Mouse (Mus musculus) layer of hippocampus, adult 2 months (tissue): Measurements from ENCODE around the gene Adal. TPM values are rescaled to one million over a fixed set of nuclear protein-coding genes. Genes with fewer than 3 reads are reported as not detected.

Source experiments
- DNase-seq, 2 experiments: peaks; one replicate each; pipeline ENCODE4 v3.0.0; 2022; ENCODE audit warnings: low spot score in 2 of 2
- H3K27ac ChIP-seq: fragments of 200-600 bp; 2 replicates; pipeline ENCODE4 v1.8.1; 2022
- H3K4me3 ChIP-seq: fragments of 200-600 bp; 2 replicates; pipeline ENCODE4 v1.8.1; 2022; ENCODE audit warnings: mild to moderate bottlenecking
- CTCF ChIP-seq: fragments of 200-600 bp; conservative IDR thresholded peaks from 2 replicates; pipeline ENCODE4 v1.8.1; 2022; ENCODE audit warnings: antibody characterized with exemption, mild to moderate bottlenecking, moderate library complexity
- total RNA-seq, 2 experiments: library from RNA; stranded (reverse); gene quantifications; 2 replicates each; pipeline ENCODE4 v1.2.3; 2021

Gene Adal
- total RNA-seq, 2 experiments from 2014 or later: 17.6 to 17.9 TPM

GRCm38 (mm10) chr2:121141216-121142035, 1.2 kb downstream of the Adal start:
- TF ChIP-seq CTCF: no peak
- DNase-seq: no peak
- H3K27ac ChIP-seq: peak overlapping the region; percentile 99

GRCm38 (mm10) chr2:121142415-121142814, 2.2 kb downstream of the Adal start:
- no peak for TF ChIP-seq CTCF
- DNase-seq: no peak
- no peak overlapping the region for H3K4me3 ChIP-seq
- H3K27ac ChIP-seq: no peak overlapping the region

More at GRCm38 (mm10) chr2:121141216-121142035, 1.2 kb downstream of the Adal start:
- H3K4me3 ChIP-seq: peak overlapping the region; percentile 68

- H3K27ac ChIP-seq: no peak overlapping the region
- H3K4me3 ChIP-seq: no peak overlapping the region
- no peak for TF ChIP-seq CTCF
- no peak for DNase-seq
Measured at GRCm38 (mm10) chr2:121149679-121150078, 9.5 kb downstream of the Adal start.

- Histone ChIP-seq H3K27ac (no peak overlapping the region), H3K4me3 (no peak overlapping the region)
- no peak for DNase-seq
- peak; percentile 59 for TF ChIP-seq CTCF
Measured at GRCm38 (mm10) chr2:121153100-121153499, 12.9 kb downstream of the Adal start.

- no peak for DNase-seq
- TF ChIP-seq CTCF: no peak
- no peak overlapping the region for H3K27ac ChIP-seq
- peak overlapping the region; percentile 99; the same call in 1 of the 2 replicates for H3K4me3 ChIP-seq
Measured at GRCm38 (mm10) chr2:121169173-121169572, 28.9 kb downstream of the Adal start.

- TF ChIP-seq CTCF: no peak
- Histone ChIP-seq H3K27ac (peak overlapping the region; percentile 92), H3K4me3 (peak overlapping the region; percentile 99)
- no peak for DNase-seq
Measured at GRCm38 (mm10) chr2:121169902-121170301, 29.7 kb downstream of the Adal start.

- H3K27ac ChIP-seq: peak within 1 kb of the TSS; percentile 92
- peak within 1 kb of the TSS; percentile 99 for H3K4me3 ChIP-seq
- TF ChIP-seq CTCF: no peak
- no peak for DNase-seq
Measured at GRCm38 (mm10) chr2:121170481-121170971, 30.3 kb downstream of the Adal start, which contains the start of gene Tubgcp4. Gene Tubgcp4 (plus strand): TSS chr2:121170654.

- DNase-seq: peak; percentile 83 to 87
- peak; percentile 28; the same call in 1 of the 2 replicates for TF ChIP-seq CTCF
- H3K27ac ChIP-seq: peak within 1 kb of the TSS; percentile 92
Measured at GRCm38 (mm10) chr2:121170980-121171742, 30.9 kb downstream of the Adal start, which contains the start of gene Zscan29. Gene Zscan29 (minus strand): TSS chr2:121171125.

GRCm38 (mm10) chr2:121178828-121179479, 38.7 kb downstream of the Adal start:
- Histone ChIP-seq H3K4me3 (no peak overlapping the region), H3K27ac (no peak overlapping the region)
- TF ChIP-seq CTCF: peak; percentile 56
- DNase-seq: no peak

More at GRCm38 (mm10) chr2:121170980-121171742, 30.9 kb downstream of the Adal start, which contains the start of gene Zscan29:
- peak within 1 kb of the TSS; percentile 99 for H3K4me3 ChIP-seq

GRCm38 (mm10) chr2:121183431-121183830, 43.2 kb downstream of the Adal start:
- DNase-seq: no peak
- H3K27ac ChIP-seq: no peak overlapping the region
- no peak for TF ChIP-seq CTCF
- no peak overlapping the region for H3K4me3 ChIP-seq

GRCm38 (mm10) chr2:121184142-121184541, 43.9 kb downstream of the Adal start:
- no peak for DNase-seq
- no peak for TF ChIP-seq CTCF
- H3K27ac ChIP-seq: no peak overlapping the region
- no peak overlapping the region for H3K4me3 ChIP-seq

GRCm38 (mm10) chr2:121188530-121188929, 48.3 kb downstream of the Adal start:
- TF ChIP-seq CTCF: peak; percentile 63
- Histone ChIP-seq H3K4me3 (no peak overlapping the region), H3K27ac (no peak overlapping the region)
- DNase-seq: no peak
